In genomic region chr13:70659715-70660114, GRCm38 (mm10) we compare ENCODE assay signal across 12 mouse cellular contexts.
"Had no signal": no experiment of that assay in that cellular context is flagged by ENCODE, and none has a peak within 500 bp of the region (broad histone marks: within the 10 kb centered on the region; RNA-seq: fewer than 3 reads in every experiment).

No protein-coding gene starts in this region.

- H3K27ac ChIP-seq: kidney, postnatal 0 days; layer of hippocampus, adult 2 months; liver, embryonic 13.5 days; midbrain, embryonic 12.5 days; midbrain, embryonic 15.5 days; neural tube, embryonic 13.5 days had no signal

- H3K27me3 ChIP-seq: liver, embryonic 13.5 days; midbrain, embryonic 12.5 days; midbrain, embryonic 15.5 days; neural tube, embryonic 13.5 days had no signal

- DNase-seq: kidney, adult 2 months; kidney, postnatal 25 days; layer of hippocampus, adult 9-11 months; liver, embryonic 13.5 days; lung, adult 2 months; thymus, postnatal 25 days had no signal

- ATAC-seq: midbrain, embryonic 15.5 days had no signal

- H3K4me3 ChIP-seq: layer of hippocampus, adult 2 months; liver, embryonic 13.5 days; midbrain, embryonic 12.5 days; midbrain, embryonic 15.5 days; myocyte; neural tube, embryonic 13.5 days had no signal

- H3K4me1 ChIP-seq: liver, embryonic 13.5 days; midbrain, embryonic 12.5 days; midbrain, embryonic 15.5 days; neural tube, embryonic 13.5 days had no signal

- H3K9ac ChIP-seq: liver, embryonic 13.5 days; midbrain, embryonic 12.5 days; midbrain, embryonic 15.5 days; neural tube, embryonic 13.5 days had no signal

- H3K36me3 ChIP-seq: liver, embryonic 13.5 days; midbrain, embryonic 12.5 days; midbrain, embryonic 15.5 days; neural tube, embryonic 13.5 days had no signal

- H3K4me2 ChIP-seq: liver, embryonic 13.5 days; midbrain, embryonic 12.5 days; midbrain, embryonic 15.5 days; neural tube, embryonic 13.5 days had no signal

- H3K9me3 ChIP-seq: liver, embryonic 13.5 days; midbrain, embryonic 12.5 days; midbrain, embryonic 15.5 days had no signal
